17 mouse cellular contexts compared by ENCODE assay signal in the genomic region with DNA sequence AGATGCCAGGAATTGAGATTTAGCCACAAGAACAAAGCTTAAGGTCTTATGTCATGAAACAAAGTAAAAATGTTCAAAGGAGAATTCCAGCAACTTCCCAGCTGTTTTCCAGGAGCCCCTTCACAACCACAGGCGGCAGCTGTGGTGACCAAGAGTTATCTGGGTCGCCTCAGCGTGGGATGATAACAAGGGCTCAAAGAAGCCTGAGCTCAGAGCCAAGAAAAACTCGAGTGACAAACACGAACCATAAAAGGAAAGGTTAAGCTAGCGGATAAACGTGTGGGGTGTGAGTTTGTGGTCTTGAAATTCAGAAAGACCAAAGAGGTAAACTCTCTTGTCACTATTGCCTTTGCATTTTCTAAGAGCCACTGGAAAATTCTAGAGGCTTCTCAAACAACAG. TPM values are rescaled to one million over a fixed set of nuclear protein-coding genes. Genes with fewer than 3 reads are reported as not detected.
DNase-seq lines count a peak whose midpoint lies in the region; ATAC-seq and TF ChIP-seq lines count a peak whose summit lies in the region.
"Had no signal": no experiment of that assay in that cellular context is flagged by ENCODE, and none has a peak within 500 bp of the region (broad histone marks: within the 10 kb centered on the region; RNA-seq: fewer than 3 reads in every experiment).

No protein-coding gene starts in this region.

- H3K9ac ChIP-seq in forebrain, postnatal 0 days = no peak overlapping the region
- H3K9ac ChIP-seq in forebrain, embryonic 15.5 days (replicated peaks) = no peak overlapping the region; the same call in 1 of the 2 replicates
- no peak overlapping the region for H3K9ac ChIP-seq in kidney, postnatal 0 days (ENCODE audit: low read depth, low read length)
- H3K9ac ChIP-seq in heart, embryonic 15.5 days = no peak overlapping the region

- no peak overlapping the region for H3K4me3 ChIP-seq in forebrain, postnatal 0 days (ENCODE audit: low read depth, low read length)
- H3K4me3 ChIP-seq in forebrain, embryonic 15.5 days = no peak overlapping the region
- H3K4me3 ChIP-seq in kidney, postnatal 0 days (replicated peaks; ENCODE audit: low read depth, low read length) = no peak overlapping the region
- no peak overlapping the region for H3K4me3 ChIP-seq in heart, embryonic 15.5 days
- no peak overlapping the region for H3K4me3 ChIP-seq in layer of hippocampus, adult 2 months

- H3K4me1 ChIP-seq in forebrain, postnatal 0 days (ENCODE audit: insufficient read depth) = 0 out of 2 replicates have a peak, but pooled peaks cover 3% of the 10 kb centered on the region
- peaks cover 14% of the 10 kb centered on the region for H3K4me1 ChIP-seq in forebrain, embryonic 15.5 days
- H3K4me1 ChIP-seq in kidney, postnatal 0 days (replicated peaks; ENCODE audit: insufficient read depth, low read length) = peaks cover 12% of the 10 kb centered on the region; the same call in 1 of the 2 replicates
- peaks cover 19% of the 10 kb centered on the region for H3K4me1 ChIP-seq in heart, embryonic 15.5 days (replicated peaks)

- no peaks in the 10 kb centered on the region for H3K36me3 ChIP-seq in forebrain, postnatal 0 days (ENCODE audit: insufficient read depth)
- no peaks in the 10 kb centered on the region for H3K36me3 ChIP-seq in forebrain, embryonic 15.5 days
- H3K36me3 ChIP-seq in kidney, postnatal 0 days (ENCODE audit: insufficient read depth, low read length) = no peaks in the 10 kb centered on the region
- H3K36me3 ChIP-seq in heart, embryonic 15.5 days = no peaks in the 10 kb centered on the region

- H3K9me3 ChIP-seq in forebrain, postnatal 0 days (ENCODE audit: low read length) = no peaks in the 10 kb centered on the region
- H3K9me3 ChIP-seq in forebrain, embryonic 15.5 days = no peaks in the 10 kb centered on the region
- no peaks in the 10 kb centered on the region for H3K9me3 ChIP-seq in kidney, postnatal 0 days (replicated peaks; ENCODE audit: low read length)
- no peaks in the 10 kb centered on the region for H3K9me3 ChIP-seq in heart, embryonic 15.5 days (replicated peaks)

- TF ChIP-seq CTCF in forebrain, postnatal 0 days (IDR thresholded peaks at IDR 0.05; ENCODE audit: low read depth) = no peak
- no peak for TF ChIP-seq CTCF in kidney, postnatal 0 days (IDR thresholded peaks at IDR 0.05; ENCODE audit: low read depth)
- no peak for TF ChIP-seq CTCF in layer of hippocampus, adult 2 months (conservative IDR thresholded peaks at IDR 0.05)

- WGBS in forebrain, postnatal 0 days = 15% methylated on average over 7 of the region's 7 CpGs
- 15% methylated on average over 7 of the region's 7 CpGs for WGBS in forebrain, embryonic 15.5 days
- 35% methylated on average over 7 of the region's 7 CpGs for WGBS in kidney, postnatal 0 days
- WGBS in heart, embryonic 15.5 days = 10% methylated on average over 7 of the region's 7 CpGs

- no peak for ATAC-seq in forebrain, postnatal 0 days
- ATAC-seq in forebrain, embryonic 15.5 days (replicated peaks) = no peak
- no peak for ATAC-seq in kidney, postnatal 0 days (replicated peaks; ENCODE audit: low FRiP score, low read depth)
- ATAC-seq in heart, embryonic 15.5 days (replicated peaks; ENCODE audit: insufficient number of reproducible peaks, insufficient read depth, low FRiP score, low read depth) = no peak

- H3K27ac ChIP-seq in forebrain, postnatal 0 days (ENCODE audit: low read depth, low read length) = 0 out of 2 replicates have a peak overlapping the region, but pooled peaks have one; percentile 41
- no peak overlapping the region for H3K27ac ChIP-seq in forebrain, embryonic 15.5 days (replicated peaks)
- H3K27ac ChIP-seq in kidney, postnatal 0 days = peak overlapping the region; percentile 31; the same call in 1 of the 2 replicates
- peak overlapping the region; percentile 63 for H3K27ac ChIP-seq in heart, embryonic 15.5 days
- H3K27ac ChIP-seq in layer of hippocampus, adult 2 months = no peak overlapping the region
- H3K27ac ChIP-seq: macrophage had no signal

- H3K27me3 ChIP-seq in forebrain, postnatal 0 days (ENCODE audit: insufficient read depth, low read length) = no peaks in the 10 kb centered on the region
- no peaks in the 10 kb centered on the region for H3K27me3 ChIP-seq in forebrain, embryonic 15.5 days
- H3K27me3 ChIP-seq in kidney, postnatal 0 days (ENCODE audit: insufficient read depth, low read length) = no peaks in the 10 kb centered on the region
- no peaks in the 10 kb centered on the region for H3K27me3 ChIP-seq in heart, embryonic 15.5 days

- no peak overlapping the region for H3K4me2 ChIP-seq in forebrain, postnatal 0 days (ENCODE audit: low read depth)
- no peak overlapping the region for H3K4me2 ChIP-seq in forebrain, embryonic 15.5 days (replicated peaks)
- H3K4me2 ChIP-seq in kidney, postnatal 0 days (ENCODE audit: low read length) = 0 out of 2 replicates have a peak overlapping the region, but pooled peaks have one; percentile 2
- H3K4me2 ChIP-seq in heart, embryonic 15.5 days = 0 out of 2 replicates have a peak overlapping the region, but pooled peaks have one; percentile 6

- no peak for DNase-seq in forebrain, postnatal 0 days
- peak; percentile 67 for DNase-seq in kidney, postnatal 0 days (ENCODE audit: low spot score)
- DNase-seq in kidney, postnatal 36 days = no peak
- peak; percentile 51 for DNase-seq in CD4-positive helper T cell, adult 2 months (ENCODE audit: low read depth, low spot score)
- no peak for DNase-seq in layer of hippocampus, adult 2 months (ENCODE audit: low spot score in 2 of 2)
- DNase-seq in cerebellum, adult 18-20 months = no peak
- DNase-seq: cerebellum, postnatal 14 days; thymus, postnatal 4 days had no signal

RNA-seq across cellular contexts. Expression of a gene that starts 25.7 kb away (rescaled TPM):
- 0.52 TPM in 1 of 2 replicates, not detected in the other for total RNA-seq in forebrain, postnatal 0 days (2014; rRNA removed)
- polyA plus RNA-seq in forebrain, postnatal 0 days (2015; fragmentation: Nextera tagmentation; extraction: Ambion mirVana) = 0.22 and 0.34 TPM in 2 replicates
- polyA plus RNA-seq in forebrain, embryonic 15.5 days (2015; fragmentation: Nextera tagmentation; extraction: Ambion mirVana) = 0.11 TPM in 1 of 2 replicates, not detected in the other
- polyA plus RNA-seq in kidney, postnatal 0 days (2015; fragmentation: Nextera tagmentation; extraction: Ambion mirVana) = 0.22 and 0.29 TPM in 2 replicates
- polyA plus RNA-seq in heart, embryonic 15.5 days (2015; fragmentation: Nextera tagmentation; extraction: Ambion mirVana) = 0.43 and 0.70 TPM in 2 replicates
- under 1 TPM; 0.22 to 0.51 TPM for total RNA-seq in layer of hippocampus, adult 2 months (2021)
- total RNA-seq: granulocyte monocyte progenitor cell, adult 5-6 weeks had no signal
- polyA plus RNA-seq: macrophage had no signal

RNA-seq across cellular contexts. Expression of a gene that starts 58.7 kb away (rescaled TPM):
- total RNA-seq in forebrain, postnatal 0 days (2014; rRNA removed) = not detected in 2 replicates
- not detected in 2 replicates for polyA plus RNA-seq in forebrain, postnatal 0 days (2015; fragmentation: Nextera tagmentation; extraction: Ambion mirVana)
- not detected in 2 replicates for polyA plus RNA-seq in forebrain, embryonic 15.5 days (2015; fragmentation: Nextera tagmentation; extraction: Ambion mirVana)
- polyA plus RNA-seq in kidney, postnatal 0 days (2015; fragmentation: Nextera tagmentation; extraction: Ambion mirVana) = not detected in 2 replicates
- polyA plus RNA-seq in heart, embryonic 15.5 days (2015; fragmentation: Nextera tagmentation; extraction: Ambion mirVana) = 3.5 and 3.6 TPM in 2 replicates
- not detected for total RNA-seq in layer of hippocampus, adult 2 months (2021)
- total RNA-seq: granulocyte monocyte progenitor cell, adult 5-6 weeks; layer of hippocampus, adult 8-10 months; left cerebral cortex, postnatal 14 days had no signal
- polyA plus RNA-seq: frontal cortex, adult 2 months; liver, embryonic 16.5 days; macrophage; stomach, embryonic 14.5 days had no signal

Comparison
In these comparisons a context has a peak if more than half of its experiments do, and no peak if none do; other contexts are left out.
1. DNase-seq: peak in kidney, postnatal 0 days (single experiment) and CD4-positive helper T cell, adult 2 months (single experiment); none in forebrain, postnatal 0 days (single experiment), kidney, postnatal 36 days (0 of 2), layer of hippocampus, adult 2 months (0 of 2) and cerebellum, adult 18-20 months (0 of 2).
2. H3K27ac ChIP-seq: peak in forebrain, postnatal 0 days (single experiment), kidney, postnatal 0 days (single experiment) and heart, embryonic 15.5 days (single experiment); none in forebrain, embryonic 15.5 days (single experiment) and layer of hippocampus, adult 2 months (single experiment).
3. H3K4me2 ChIP-seq: peak in kidney, postnatal 0 days (single experiment) and heart, embryonic 15.5 days (single experiment); none in forebrain, postnatal 0 days (single experiment) and forebrain, embryonic 15.5 days (single experiment).